Mouse (Mus musculus) kidney, embryonic 16.5 days (tissue): Measurements from ENCODE around the gene Smyd4. TPM values are rescaled to one million over a fixed set of nuclear protein-coding genes. Genes with fewer than 3 reads are reported as not detected.

Source experiments
- ATAC-seq: fragments of 200-750 bp; cut with Nextera tagmentation; 2 replicates; pipeline ENCODE4 v1.8.0; 2017; ENCODE audit warnings: moderate TSS enrichment; ENCODE audit not compliant: low FRiP score, low TSS enrichment
- H3K27ac ChIP-seq: fragments of 300-500 bp; sonication (generic); 2 replicates; pipeline ENCODE4 v1.5.1; 2014; ENCODE audit warnings: low read length
- H3K27me3 ChIP-seq: fragments of 300-500 bp; sonication (generic); 2 replicates; pipeline ENCODE4 v1.6.1; 2014; ENCODE audit warnings: low read length, control low read depth, mixed read lengths; ENCODE audit not compliant: insufficient read depth
- H3K36me3 ChIP-seq: fragments of 300-500 bp; sonication (generic); 2 replicates; pipeline ENCODE4 v1.6.1; 2014; ENCODE audit warnings: low read length, control low read depth, mixed read lengths; ENCODE audit not compliant: insufficient read depth
- H3K4me1 ChIP-seq: fragments of 300-500 bp; sonication (generic); 2 replicates; pipeline ENCODE4 v1.6.1; 2014; ENCODE audit warnings: low read length, control low read depth, mixed read lengths; ENCODE audit not compliant: insufficient read depth
- H3K4me2 ChIP-seq: fragments of 300-500 bp; sonication (generic); replicated peaks from 2 replicates; pipeline ENCODE4 v1.6.1; 2014; ENCODE audit warnings: low read depth, low read length
- H3K4me3 ChIP-seq: fragments of 300-500 bp; sonication (generic); 2 replicates; pipeline ENCODE4 v1.5.1; 2014; ENCODE audit warnings: mild to moderate bottlenecking, low read length
- H3K9ac ChIP-seq: fragments of 300-500 bp; sonication (generic); replicated peaks from 2 replicates; pipeline ENCODE4 v1.6.1; 2014; ENCODE audit warnings: low read length
- H3K9me3 ChIP-seq: fragments of 300-500 bp; sonication (generic); 2 replicates; pipeline ENCODE4 v1.6.1; 2016; ENCODE audit warnings: low read length, control low read depth
- WGBS: fragments of 180-500 bp; shearing (Covaris S2); extraction: QIAGEN DNeasy Blood & Tissue Kit; methylation state at CpG from one replicate; pipeline ENCODE4 v1.1.7; 2014; 5-methylcytosine and 5-hydroxymethylcytosine counted together
- microRNA-seq: library from miRNA; unstranded; fragments of <30 nt; microRNA quantifications from one replicate; pipeline ENCODE4, GENCODE M21; 2016
- polyA plus RNA-seq: library from polyadenylated mRNA; unstranded; fragments of >200 nt; fragmentation: Nextera tagmentation; extraction: Ambion mirVana; gene quantifications from 2 replicates; pipeline ENCODE4 v1.2.1, GENCODE M21; 2015

Gene Smyd4
- polyA plus RNA-seq, 1 experiment from 2014 or later = 14.9 TPM

DNA sequence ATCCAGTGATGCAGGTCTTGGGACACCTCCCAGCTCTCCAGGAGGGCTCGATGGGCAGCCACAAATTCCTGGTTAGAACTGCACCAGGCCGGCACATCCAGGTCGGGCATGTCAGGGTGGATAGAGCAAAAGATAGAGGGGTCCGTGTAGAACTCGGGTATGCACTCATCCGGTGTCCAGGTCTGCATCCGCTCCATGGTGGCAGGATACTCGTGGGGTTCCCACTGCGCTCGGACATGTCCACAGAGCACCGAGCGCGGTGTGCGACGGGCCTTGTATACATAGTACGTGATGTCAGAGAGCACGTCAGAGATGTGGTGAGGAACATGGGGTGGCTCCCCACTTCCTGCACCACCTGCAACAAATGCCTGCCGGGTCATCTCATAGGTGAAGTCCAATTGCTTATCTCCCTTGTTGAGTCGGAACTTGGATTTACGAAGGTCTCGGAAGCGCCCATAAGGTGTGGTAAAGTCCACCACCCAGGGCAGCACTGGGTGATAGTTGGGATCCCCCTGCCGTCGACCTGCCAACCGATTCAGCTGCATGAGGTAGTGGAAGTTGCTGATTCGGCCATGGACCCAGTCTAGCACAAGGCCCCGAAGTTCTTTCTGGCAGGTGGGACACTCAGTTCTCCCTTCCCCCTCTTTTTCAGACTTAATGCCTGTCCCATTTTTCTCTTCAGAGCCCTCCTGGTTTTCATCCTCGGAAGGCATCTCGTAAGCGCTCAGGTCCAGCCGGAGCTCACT, 104.8 kb downstream of the Smyd4 start:
- H3K9ac ChIP-seq = peak overlapping the region; percentile 76; the same call in 1 of the 2 replicates
- WGBS = 93% methylated on average over 31 of the region's 31 CpGs
- no peaks in the 10 kb centered on the region for H3K9me3 ChIP-seq
- no peak for ATAC-seq
- peaks cover 15% of the 10 kb centered on the region for H3K4me1 ChIP-seq
- no peak overlapping the region for H3K27ac ChIP-seq
- no peak overlapping the region for H3K4me2 ChIP-seq
- peak overlapping the region; percentile 73; the same call in 1 of the 2 replicates for H3K4me3 ChIP-seq
- H3K27me3 ChIP-seq = no peaks in the 10 kb centered on the region
- peaks cover 10% of the 10 kb centered on the region; the same call in 1 of the 2 replicates for H3K36me3 ChIP-seq

DNA sequence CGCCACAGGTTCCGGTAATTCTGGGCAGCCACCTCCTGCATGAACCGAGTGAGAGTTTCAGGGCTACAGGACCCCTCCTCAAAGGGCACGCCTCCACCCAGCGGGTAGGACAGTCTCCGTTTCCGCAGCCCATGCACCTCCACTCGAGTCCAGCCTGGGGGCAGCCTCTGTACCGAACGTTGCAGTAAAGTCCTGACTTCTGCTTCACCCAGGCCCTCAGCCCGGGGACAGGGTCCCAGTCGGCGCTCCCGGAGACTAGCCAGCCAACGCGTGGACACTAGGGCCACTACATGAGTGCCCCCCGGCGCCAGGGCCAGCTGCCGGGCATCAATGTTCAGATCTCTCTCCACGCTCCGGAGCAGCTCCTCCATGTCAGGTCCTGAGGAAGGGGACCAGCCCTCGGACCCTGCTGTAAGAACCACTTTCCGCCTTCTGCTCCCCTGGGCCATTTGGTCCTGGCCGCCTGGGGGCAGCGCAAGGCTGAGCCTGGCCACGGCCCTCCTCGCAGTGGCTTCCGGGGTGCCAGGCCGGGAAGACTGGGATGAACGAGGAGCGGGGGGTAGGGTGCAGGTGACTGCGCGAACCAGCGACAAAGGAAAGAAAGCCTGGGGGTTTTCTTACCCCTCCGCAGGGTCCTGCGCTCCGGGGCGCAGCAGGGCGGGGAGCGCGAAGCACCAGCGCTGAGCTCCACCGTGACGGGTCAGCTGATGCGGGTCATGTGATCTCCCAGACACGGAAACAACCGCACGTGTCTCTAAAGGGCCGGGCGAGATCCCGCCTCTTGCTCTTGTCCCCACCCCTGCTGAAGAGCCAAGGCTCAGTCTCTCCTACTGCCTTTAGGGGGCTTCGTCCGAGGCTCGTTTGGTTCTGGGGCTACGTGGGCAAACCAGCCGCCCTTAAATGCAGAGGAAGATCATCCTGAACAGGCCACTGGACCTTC, 106.0 kb downstream of the Smyd4 start, which contains the start of gene Wdr81:
Gene Wdr81, minus strand, starts transcription at position 727 of the 940 bp plus-strand sequence.
- WGBS = 1% methylated on average over 56 of the region's 56 CpGs
- no peaks in the 10 kb centered on the region for H3K27me3 ChIP-seq
- peak within 1 kb of the TSS; percentile 52 for H3K27ac ChIP-seq
- peak within 1 kb of the TSS; percentile 76 for H3K9ac ChIP-seq
- H3K4me3 ChIP-seq = peak within 1 kb of the TSS; percentile 73
- no peaks in the 10 kb centered on the region for H3K9me3 ChIP-seq
- H3K4me1 ChIP-seq = peaks cover 17% of the 10 kb centered on the region
- H3K4me2 ChIP-seq = peak within 1 kb of the TSS; percentile 92
- ATAC-seq = peak; percentile 94
- H3K36me3 ChIP-seq = peaks cover under 1% of the 10 kb centered on the region; the same call in 1 of the 2 replicates

Small RNA genes lying within 50 kb of the gene (microRNA-seq; reads per million reads assigned to microRNA genes)
- not detected for gene Gm47300

Other genes with a start within 250 kb of the Smyd4 start
- gene Hic1, start 178.9 kb upstream of the Smyd4 start, polyA plus RNA-seq = 16.1 and 16.2 TPM in 2 replicates
- gene Ovca2, start 169.6 kb upstream of the Smyd4 start, polyA plus RNA-seq = 26.1 and 26.9 TPM in 2 replicates
- 28.2 and 28.4 TPM in 2 replicates for gene Dph1, start 157.2 kb upstream of the Smyd4 start, polyA plus RNA-seq
- 3.8 and 5.0 TPM in 2 replicates for gene Rtn4rl1, start 154.7 kb upstream of the Smyd4 start, polyA plus RNA-seq
- 119 and 129 TPM in 2 replicates for gene Rpa1, start 109 bp upstream of the Smyd4 start, polyA plus RNA-seq
- 121 and 127 TPM in 2 replicates for gene Serpinf1, start 74.3 kb downstream of the Smyd4 start, polyA plus RNA-seq
- gene Serpinf2, start 91.2 kb downstream of the Smyd4 start, polyA plus RNA-seq = 57.8 and 60.2 TPM in 2 replicates
- gene Wdr81, start 106.3 kb downstream of the Smyd4 start, polyA plus RNA-seq = 7.2 and 7.3 TPM in 2 replicates
- 26.8 and 27.1 TPM in 2 replicates for gene Tlcd2, start 113.3 kb downstream of the Smyd4 start, polyA plus RNA-seq
- 64.0 and 66.2 TPM in 2 replicates for gene Prpf8, start 138.4 kb downstream of the Smyd4 start, polyA plus RNA-seq
- 1.7 and 2.0 TPM in 2 replicates for gene Rilp, start 161.7 kb downstream of the Smyd4 start, polyA plus RNA-seq
- gene Scarf1, start 165.1 kb downstream of the Smyd4 start, polyA plus RNA-seq = 19.2 and 19.5 TPM in 2 replicates
- gene Slc43a2, start 183.3 kb downstream of the Smyd4 start, polyA plus RNA-seq = 9.4 and 9.7 TPM in 2 replicates
- 70.4 and 72.1 TPM in 2 replicates for gene Pitpna, start 239.7 kb downstream of the Smyd4 start, polyA plus RNA-seq